Mouse (Mus musculus) spleen, postnatal 10 days (tissue): ENCODE measurements around the gene Asb6.

ENCODE experiments used
- DNase-seq, 2 experiments: peaks; one replicate each; pipeline ENCODE4 v3.0.0; 2021 to 2022; ENCODE audit warnings: low spot score in 2 of 2

The Asb6 gene

GRCm38 (mm10) chr2:30796382-30796781, 33.8 kb downstream of the Asb6 start:
- DNase-seq = peak in 1 of 2 experiments; percentile 74

GRCm38 (mm10) chr2:30795889-30796275, 34.3 kb downstream of the Asb6 start:
- no peak for DNase-seq

- no peak for DNase-seq
Measured at GRCm38 (mm10) chr2:30795271-30795888, 34.8 kb downstream of the Asb6 start.

GRCm38 (mm10) chr2:30794179-30795108, 35.7 kb downstream of the Asb6 start:
- DNase-seq = peak; percentile 94 to 96

GRCm38 (mm10) chr2:30792061-30792460, 38.1 kb downstream of the Asb6 start:
- no peak for DNase-seq

GRCm38 (mm10) chr2:30787466-30787865, 42.7 kb downstream of the Asb6 start:
- no peak for DNase-seq

GRCm38 (mm10) chr2:30784078-30784994, 45.8 kb downstream of the Asb6 start:
- peak in 1 of 2 experiments; percentile 38 for DNase-seq

GRCm38 (mm10) chr2:30783346-30783745, 46.8 kb downstream of the Asb6 start:
- DNase-seq = peak in 1 of 2 experiments; percentile 52

GRCm38 (mm10) chr2:30782312-30783290, 47.5 kb downstream of the Asb6 start:
- no peak for DNase-seq

GRCm38 (mm10) chr2:30779241-30779640, 50.9 kb downstream of the Asb6 start:
- no peak for DNase-seq

GRCm38 (mm10) chr2:30778235-30778634, 51.9 kb downstream of the Asb6 start:
- no peak for DNase-seq

GRCm38 (mm10) chr2:30777266-30777665, 52.9 kb downstream of the Asb6 start:
- no peak for DNase-seq

- no peak for DNase-seq
Measured at GRCm38 (mm10) chr2:30775955-30776354, 54.2 kb downstream of the Asb6 start.

- DNase-seq = no peak
Measured at GRCm38 (mm10) chr2:30773313-30774005, 56.7 kb downstream of the Asb6 start.
